Mouse (Mus musculus) thymus, adult 2 months (tissue): ENCODE data around the gene Ackr2. TPM values are rescaled to one million over a fixed set of nuclear protein-coding genes. Genes with fewer than 3 reads are reported as not detected.

Experiments used
- DNase-seq: peaks from one replicate; pipeline ENCODE4 v3.0.0; 2021
- H3K27ac ChIP-seq: fragments of 200-500 bp; 2 replicates; pipeline ENCODE4 v1.5.1; 2012; ENCODE audit warnings: low read length, control low read depth; ENCODE audit not compliant: control insufficient read depth, insufficient read depth
- H3K27me3 ChIP-seq: fragments of 200-500 bp; 2 replicates; pipeline ENCODE4 v1.6.1; 2012; ENCODE audit warnings: mild to moderate bottlenecking, low read length, moderate library complexity, mixed read lengths; ENCODE audit not compliant: control insufficient read depth, insufficient read depth
- H3K36me3 ChIP-seq: fragments of 200-500 bp; 2 replicates; pipeline ENCODE4 v1.6.1; 2012; ENCODE audit warnings: mild to moderate bottlenecking, low read length, moderate library complexity; ENCODE audit not compliant: control insufficient read depth, insufficient read depth
- H3K4me1 ChIP-seq: fragments of 200-500 bp; replicated peaks from 2 replicates; pipeline ENCODE4 v1.6.1; 2012; ENCODE audit warnings: low read length; ENCODE audit not compliant: control insufficient read depth, insufficient read depth
- H3K4me3 ChIP-seq: fragments of 200-500 bp; 2 replicates; pipeline ENCODE4 v1.5.1; 2012; ENCODE audit warnings: mild to moderate bottlenecking, low read length, control low read depth, moderate library complexity; ENCODE audit not compliant: control insufficient read depth, insufficient read depth
- CTCF ChIP-seq: fragments of 200-500 bp; IDR thresholded peaks from 2 replicates; pipeline ENCODE4 v1.5.1; 2012; ENCODE audit warnings: mild to moderate bottlenecking, control low read depth, low read length, moderate library complexity, borderline replicate concordance; ENCODE audit not compliant: control insufficient read depth, poor library complexity, insufficient read depth; ENCODE audit errors: extremely low read depth
- POLR2A ChIP-seq: fragments of 200-500 bp; IDR thresholded peaks from 2 replicates; pipeline ENCODE4 v1.6.1; 2012; ENCODE audit warnings: mild to moderate bottlenecking, low read length, control low read depth, moderate library complexity; ENCODE audit not compliant: control insufficient read depth, poor library complexity, insufficient read depth; ENCODE audit errors: extremely low read depth
- WGBS: fragments of 180-500 bp; shearing (Covaris S2); methylation state at CpG from one replicate; pipeline ENCODE4 v1.1.7; 2018; 5-methylcytosine and 5-hydroxymethylcytosine counted together
- polyA plus RNA-seq: library from polyadenylated mRNA; depleted of rRNA; stranded (reverse); fragments of >200 nt; gene quantifications from 2 replicates; pipeline ENCODE4 v1.2.3, GENCODE M21; 2012

The Ackr2 gene
- polyA plus RNA-seq, 1 experiment: 1.0 TPM

DNA sequence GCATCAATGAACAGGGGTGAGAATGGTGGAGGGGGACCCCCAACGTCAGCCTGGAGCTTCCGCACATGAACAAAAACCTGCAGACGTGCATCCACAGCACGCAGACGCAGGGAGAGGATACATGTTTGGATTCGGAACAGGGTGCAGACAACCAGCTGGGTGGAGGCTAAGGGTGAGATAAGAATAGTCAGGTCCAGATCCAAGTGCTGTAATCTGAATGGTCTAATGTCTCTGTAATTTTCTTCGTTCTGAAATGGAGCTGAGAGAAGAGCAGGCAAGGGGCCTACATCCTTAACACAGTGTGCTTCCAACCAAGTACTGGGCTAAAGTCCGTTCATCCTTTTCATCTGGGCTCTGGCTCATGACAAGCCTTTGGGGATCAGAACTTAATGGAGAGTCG lies 6.9 kb upstream of the Ackr2 start:
- TF ChIP-seq CTCF: no peak
- TF ChIP-seq POLR2A: no peak
- H3K27me3 ChIP-seq: no peaks in the 10 kb centered on the region
- no peak overlapping the region for H3K4me3 ChIP-seq
- DNase-seq: no peak
- WGBS: 96% methylated on average over 9 of the region's 9 CpGs
- no peaks in the 10 kb centered on the region for H3K36me3 ChIP-seq
- peaks cover 13% of the 10 kb centered on the region for H3K4me1 ChIP-seq
- no peak overlapping the region for H3K27ac ChIP-seq

DNA sequence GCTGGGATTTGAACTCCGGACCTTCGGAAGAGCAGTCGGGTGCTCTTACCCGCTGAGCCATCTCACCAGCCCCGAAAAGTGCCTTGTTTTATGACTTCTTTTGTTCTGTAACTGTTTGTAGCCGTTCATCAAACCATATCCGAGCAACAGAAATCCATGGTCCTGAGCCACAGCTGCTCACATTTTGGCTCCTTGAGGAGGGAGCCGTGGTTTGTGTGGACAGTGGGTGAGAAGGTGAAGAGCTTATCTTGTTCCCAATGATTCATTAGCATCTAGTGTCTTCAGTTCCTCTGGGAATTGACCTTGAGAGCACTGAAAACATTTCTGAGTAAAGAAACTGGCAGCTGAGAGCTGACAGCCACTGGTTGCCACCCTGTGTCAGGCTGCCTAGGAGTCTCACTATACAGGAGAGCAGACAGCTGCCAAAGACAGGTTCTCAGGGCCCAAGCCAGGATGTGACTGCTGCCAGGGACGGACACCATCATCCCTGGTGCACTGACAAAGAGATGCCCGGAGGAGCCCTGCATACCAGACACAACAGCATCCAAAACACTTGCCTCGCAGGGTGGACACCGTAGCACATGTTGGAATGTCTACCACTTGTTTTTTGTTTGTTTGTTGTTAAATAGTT lies 6.0 kb upstream of the Ackr2 start:
- no peak overlapping the region for H3K4me3 ChIP-seq
- H3K27ac ChIP-seq: no peak overlapping the region
- DNase-seq: no peak
- TF ChIP-seq POLR2A (no peak), CTCF (no peak)
- no peaks in the 10 kb centered on the region for H3K27me3 ChIP-seq
- H3K4me1 ChIP-seq: peaks cover 13% of the 10 kb centered on the region
- 94% methylated on average over 12 of the region's 12 CpGs for WGBS
- H3K36me3 ChIP-seq: no peaks in the 10 kb centered on the region

DNA sequence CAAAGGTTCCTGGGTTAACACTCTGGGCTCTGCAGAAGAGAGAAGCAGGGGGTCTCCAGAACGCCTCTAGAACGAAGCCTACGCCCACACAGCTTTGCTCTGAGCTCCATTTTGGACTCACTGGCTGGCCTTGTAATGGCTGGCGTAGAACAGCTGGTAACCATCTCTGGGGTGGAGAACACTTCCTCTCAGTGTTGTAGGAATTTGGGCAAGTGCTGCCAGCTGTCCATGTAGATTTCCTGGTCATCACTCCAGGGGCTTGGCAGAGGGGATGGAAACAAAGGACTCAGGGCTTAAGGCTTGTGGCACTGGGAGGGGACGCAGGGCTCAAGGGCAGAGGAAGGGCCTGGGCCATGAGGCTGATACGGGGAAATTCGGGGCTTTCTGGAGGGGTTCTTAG lies 3.7 kb upstream of the Ackr2 start:
- H3K27me3 ChIP-seq: no peaks in the 10 kb centered on the region
- H3K4me1 ChIP-seq: peaks cover 13% of the 10 kb centered on the region
- no peaks in the 10 kb centered on the region for H3K36me3 ChIP-seq
- 94% methylated on average over 7 of the region's 7 CpGs for WGBS
- no peak for DNase-seq
- TF ChIP-seq POLR2A (no peak), CTCF (no peak)
- H3K4me3 ChIP-seq: no peak overlapping the region
- H3K27ac ChIP-seq: no peak overlapping the region

DNA sequence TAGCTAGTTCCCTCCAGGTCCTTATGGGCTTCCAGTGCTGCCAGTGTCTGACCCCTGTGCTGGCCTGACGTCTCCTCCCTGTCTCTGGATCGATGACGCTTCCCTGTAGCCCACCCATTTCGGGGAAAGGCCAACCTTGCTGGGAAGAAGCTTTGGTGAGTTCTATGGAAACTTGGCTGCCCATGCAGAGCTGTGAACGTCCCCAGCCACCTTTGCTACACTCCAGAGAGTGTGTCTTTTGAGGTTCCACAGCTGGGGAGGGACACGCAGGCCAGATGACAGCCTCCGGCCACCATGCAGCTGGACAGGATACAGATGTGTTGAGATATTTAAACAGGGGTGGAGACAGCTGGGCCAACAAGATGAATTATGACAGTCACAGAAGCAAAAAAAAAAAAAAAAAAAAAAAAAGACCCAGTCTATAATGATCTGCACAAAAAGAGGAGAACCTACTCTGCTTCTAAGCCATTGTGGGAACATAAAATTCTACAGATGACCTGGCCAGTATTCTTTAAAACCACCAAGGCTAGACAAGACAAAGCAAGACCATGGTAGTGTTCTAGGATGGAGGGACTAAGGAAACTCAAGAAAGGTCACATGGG lies 2.7 kb upstream of the Ackr2 start:
- H3K27ac ChIP-seq: no peak overlapping the region
- WGBS: 80% methylated on average over 7 of the region's 7 CpGs

DNA sequence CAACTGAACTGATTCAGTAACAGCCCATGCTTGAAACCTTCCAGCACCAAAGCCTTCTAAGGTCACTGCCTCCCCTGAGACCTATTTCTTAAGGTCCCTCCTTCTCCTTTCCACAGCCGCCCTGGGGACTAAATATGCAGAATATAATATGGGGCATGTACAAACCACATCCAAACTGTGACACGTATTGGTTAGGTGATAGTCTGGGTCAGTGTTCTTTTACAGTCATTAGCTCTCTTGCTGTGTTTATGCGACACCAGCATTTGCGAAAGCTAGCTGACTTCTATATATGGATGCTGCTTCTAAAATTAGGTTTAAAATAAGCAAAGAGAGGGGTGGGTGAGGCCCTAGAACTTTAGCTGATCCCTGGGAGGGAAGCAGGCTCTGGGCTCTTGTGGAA lies 1.3 kb upstream of the Ackr2 start:
- Histone ChIP-seq H3K4me3 (no peak overlapping the region), H3K27me3 (no peaks in the 10 kb centered on the region), H3K36me3 (no peaks in the 10 kb centered on the region), H3K27ac (no peak overlapping the region), H3K4me1 (0 out of 2 replicates have a peak, but pooled peaks cover 3% of the 10 kb centered on the region)
- DNase-seq: no peak
- WGBS: 91% methylated on average over 4 of the region's 4 CpGs
- no peak for TF ChIP-seq POLR2A
- TF ChIP-seq CTCF: no peak

More for the DNA sequence above, 2.7 kb upstream of the Ackr2 start:
- Histone ChIP-seq H3K4me1 (peaks cover 7% of the 10 kb centered on the region), H3K27me3 (no peaks in the 10 kb centered on the region), H3K36me3 (no peaks in the 10 kb centered on the region), H3K4me3 (no peak overlapping the region)
- TF ChIP-seq CTCF (no peak), POLR2A (no peak)
- no peak for DNase-seq

DNA sequence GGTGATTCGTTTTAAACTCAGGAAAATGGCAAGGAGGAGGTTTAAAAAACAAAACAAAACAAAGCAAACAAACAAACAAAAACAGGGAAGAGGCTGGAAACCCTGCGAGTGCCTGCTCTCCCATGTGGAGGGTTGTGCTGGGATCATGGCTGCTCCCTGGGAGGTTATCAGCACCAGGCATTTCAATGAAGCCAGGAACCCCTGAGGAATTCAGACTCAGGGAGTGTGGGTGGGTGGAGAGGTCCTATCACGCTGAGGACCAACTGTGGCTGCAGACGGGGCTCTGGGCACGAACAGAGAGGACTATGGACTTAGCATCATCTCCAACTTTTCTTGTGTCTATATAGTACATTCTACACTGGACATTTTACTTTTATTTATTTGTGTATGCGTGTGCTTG lies 1.2 kb downstream of the Ackr2 start:
- 92% methylated on average over 6 of the region's 6 CpGs for WGBS
- DNase-seq: no peak
- TF ChIP-seq POLR2A (no peak), CTCF (no peak)
- Histone ChIP-seq H3K27ac (no peak overlapping the region), H3K27me3 (no peaks in the 10 kb centered on the region), H3K4me1 (0 out of 2 replicates have a peak, but pooled peaks cover 3% of the 10 kb centered on the region), H3K4me3 (no peak overlapping the region), H3K36me3 (no peaks in the 10 kb centered on the region)

DNA sequence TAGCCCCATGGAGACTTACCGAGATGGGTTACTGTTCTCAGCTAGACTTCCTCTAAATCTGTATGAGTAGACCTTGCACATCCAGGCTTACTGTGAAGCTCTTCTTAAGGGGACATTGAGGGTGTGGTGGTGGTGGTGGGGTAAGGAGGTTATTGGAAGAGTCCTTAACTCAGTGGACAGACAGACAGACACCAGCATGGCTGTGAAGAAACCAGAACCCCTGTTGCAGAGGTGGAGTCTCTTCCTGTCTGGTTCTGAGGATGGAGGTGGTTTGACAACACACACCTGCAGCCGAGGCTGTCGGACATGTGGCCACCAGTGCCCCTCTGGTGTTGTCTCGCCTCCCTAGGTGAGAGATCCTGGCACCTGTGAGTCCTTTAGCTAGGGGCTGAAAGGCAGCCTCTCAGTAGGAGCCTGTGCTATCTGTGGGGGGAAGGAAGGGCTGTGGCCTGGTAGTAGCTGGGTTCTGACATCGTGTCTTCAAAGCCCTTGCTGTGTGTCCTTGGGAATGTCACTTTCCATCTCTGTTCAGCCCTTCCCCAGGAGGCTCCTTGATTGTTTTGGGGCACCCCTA lies 2.2 kb downstream of the Ackr2 start:
- Histone ChIP-seq H3K27ac (no peak overlapping the region), H3K27me3 (no peaks in the 10 kb centered on the region), H3K4me3 (no peak overlapping the region), H3K36me3 (no peaks in the 10 kb centered on the region), H3K4me1 (0 out of 2 replicates have a peak, but pooled peaks cover 3% of the 10 kb centered on the region)
- no peak for DNase-seq
- 53% methylated on average over 5 of the region's 5 CpGs for WGBS
- no peak for TF ChIP-seq CTCF
- no peak for TF ChIP-seq POLR2A
